Mouse (Mus musculus) mammary gland, adult 2 months (tissue): ENCODE results near the gene Nudt6. TPM values are rescaled to one million over a fixed set of nuclear protein-coding genes. Genes with fewer than 3 reads are reported as not detected.

Experiments used
- polyA plus RNA-seq: library from polyadenylated mRNA; depleted of rRNA; stranded (reverse); fragments of >200 nt; gene quantifications from 2 replicates; pipeline ENCODE4 v1.2.3, GENCODE M21; 2012; ENCODE audit warnings: low replicate concordance; rRNA removed

The Nudt6 gene
- polyA plus RNA-seq: 27.9 and 38.6 TPM in 2 replicates

DNA sequence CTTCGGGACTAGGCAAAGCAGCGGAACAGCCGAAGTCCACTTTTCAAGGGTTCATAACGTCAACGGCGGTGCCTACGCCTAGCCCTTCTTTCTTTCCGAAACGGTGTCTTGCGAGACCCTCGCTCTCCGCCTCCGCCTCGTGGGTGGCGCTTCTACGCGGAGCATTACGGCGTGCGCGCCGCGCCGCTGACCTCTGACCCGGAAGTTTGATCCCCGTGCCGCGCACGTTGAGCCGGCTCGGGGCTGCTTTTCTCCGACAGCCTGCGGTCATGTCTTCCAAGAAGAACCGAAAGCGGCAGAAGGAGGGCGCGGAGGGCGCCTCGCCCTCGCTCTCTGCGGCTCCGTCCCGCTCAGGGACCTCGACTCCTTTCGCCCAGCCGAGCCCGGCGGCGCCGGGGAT lies at the start of gene Nudt6:
Gene Nudt6 (minus strand): TSS at position 140 of the 400 bp plus-strand sequence.

DNA sequence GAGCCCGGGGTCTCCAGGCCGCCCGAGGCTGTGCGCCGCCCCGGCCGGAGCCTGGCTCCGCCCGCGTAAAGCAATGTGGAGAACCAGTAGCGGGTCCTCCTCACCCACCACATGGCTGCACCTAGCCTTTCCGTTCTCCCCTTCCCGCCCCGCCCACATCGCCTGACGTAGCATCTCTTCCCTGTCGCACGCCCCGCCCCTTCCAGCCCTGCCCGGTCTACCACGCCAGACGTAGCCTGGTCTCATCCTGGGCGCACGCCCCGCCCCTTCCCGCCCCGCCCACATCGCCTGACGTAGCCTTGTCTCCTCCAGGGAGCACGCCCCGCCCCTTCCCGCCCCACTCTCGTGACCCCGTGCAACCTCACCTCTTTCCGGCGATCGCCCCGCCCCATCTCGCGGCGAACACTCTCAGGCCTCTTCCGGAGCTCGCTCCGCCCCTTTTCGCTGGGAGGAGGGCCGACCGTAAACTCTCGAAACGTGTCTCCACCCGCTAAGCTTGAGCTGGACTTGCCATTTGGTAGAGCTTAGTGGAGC lies 486 bp downstream of the Nudt6 start, which contains the start of gene Spata5:
Gene Spata5 (plus strand): TSS at position 439 of the 534 bp plus-strand sequence.

Other genes starting within 250 kb of the Nudt6 start
- gene Il21, start 187.6 kb downstream of the Nudt6 start, polyA plus RNA-seq: not detected in 2 replicates
- gene Bbs12, start 107.7 kb downstream of the Nudt6 start, polyA plus RNA-seq: 0.72 and 1.8 TPM in 2 replicates
- gene Cetn4, start 107.5 kb downstream of the Nudt6 start, polyA plus RNA-seq: 0.65 and 0.66 TPM in 2 replicates
- 9.6 and 11.2 TPM in 2 replicates for gene Fgf2, start 71.9 kb downstream of the Nudt6 start, polyA plus RNA-seq
- gene Spata5, start 315 bp downstream of the Nudt6 start, polyA plus RNA-seq: 1.1 and 3.8 TPM in 2 replicates
- 32.2 and 37.1 TPM in 2 replicates for gene Spry1, start 219.7 kb upstream of the Nudt6 start, polyA plus RNA-seq